Mouse (Mus musculus) fibroblast of lung, adult 2 months (primary cell): ENCODE data around the gene Ccar1.
"Not testable (repeated sequence)": the region's sequence is repeated elsewhere in the genome, so short reads cannot be mapped to it uniquely, and the experiment has no call there.

ENCODE experiments used
- DNase-seq: peaks from one replicate; pipeline ENCODE4 v3.0.0-alpha.2; 2011; ENCODE audit warnings: low read depth

Gene Ccar1

DNA sequence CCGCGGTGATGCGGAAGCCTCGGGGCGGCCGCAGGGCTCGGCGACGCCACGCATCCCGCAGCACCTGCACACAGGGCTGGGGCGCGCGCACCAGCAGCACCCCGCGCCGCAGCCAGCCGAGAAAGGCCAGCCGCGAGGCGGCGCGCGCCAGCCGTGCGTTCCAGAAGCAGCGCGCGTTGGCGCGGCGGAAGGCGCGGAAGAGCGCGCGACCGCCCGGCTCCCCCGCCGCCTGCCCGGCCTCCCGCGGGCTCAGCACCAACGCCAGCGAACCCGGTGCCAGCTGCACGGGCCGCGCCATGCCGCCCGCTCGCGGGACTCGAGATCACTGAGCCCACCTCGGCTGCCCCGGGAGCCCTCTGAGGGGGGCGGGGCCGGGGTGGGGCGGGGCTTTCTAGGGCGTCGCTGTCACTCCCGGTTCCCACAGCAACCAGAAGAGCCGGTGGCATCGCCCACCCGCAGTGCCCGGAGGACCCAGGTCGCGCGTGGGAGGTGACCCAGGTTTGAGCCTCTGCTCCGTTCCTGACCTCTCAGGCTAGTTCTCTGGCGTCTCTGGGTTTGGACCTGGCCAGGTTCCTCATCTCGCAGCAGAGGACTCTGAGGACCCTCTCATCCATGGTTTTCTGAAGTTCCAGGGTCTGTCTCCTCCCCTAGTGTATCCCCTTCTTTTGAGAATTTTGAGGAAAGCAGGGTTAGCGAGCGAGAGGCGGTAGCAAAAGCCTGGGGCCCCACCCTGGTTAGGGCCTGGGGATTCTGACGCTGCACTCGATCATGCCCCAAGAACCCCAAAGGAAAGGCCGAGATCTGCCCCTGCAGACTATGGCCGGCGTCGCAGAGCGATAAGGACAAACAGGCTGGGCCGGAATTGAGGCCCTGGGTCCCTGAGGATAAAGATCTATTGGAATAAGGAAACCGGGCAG, 66.1 kb downstream of the Ccar1 start, which contains the start of gene Stox1:
Gene Stox1, minus strand, starts transcription at position 358 of the 917 bp plus-strand sequence.
- DNase-seq, result no peak

DNA sequence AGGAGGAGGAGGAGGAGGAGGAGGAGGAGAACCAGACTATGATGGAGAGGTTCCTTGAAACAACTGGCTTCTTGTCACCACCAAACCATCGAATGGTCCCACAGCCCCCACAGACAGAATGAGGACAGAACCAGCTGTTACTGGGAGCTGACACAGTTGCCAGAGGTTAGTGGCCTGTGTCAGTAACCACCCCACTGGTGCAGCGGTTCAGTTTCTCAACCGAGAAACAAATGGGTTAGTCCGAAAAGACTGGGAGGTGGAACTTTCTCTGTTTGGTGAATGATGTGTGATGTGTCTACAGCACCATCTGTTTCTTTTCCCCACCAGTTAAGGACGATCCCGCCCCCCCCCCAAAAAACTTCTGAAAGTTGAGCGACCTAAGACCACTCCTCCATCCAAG, 67.2 kb downstream of the Ccar1 start:
- no peak for DNase-seq

DNA sequence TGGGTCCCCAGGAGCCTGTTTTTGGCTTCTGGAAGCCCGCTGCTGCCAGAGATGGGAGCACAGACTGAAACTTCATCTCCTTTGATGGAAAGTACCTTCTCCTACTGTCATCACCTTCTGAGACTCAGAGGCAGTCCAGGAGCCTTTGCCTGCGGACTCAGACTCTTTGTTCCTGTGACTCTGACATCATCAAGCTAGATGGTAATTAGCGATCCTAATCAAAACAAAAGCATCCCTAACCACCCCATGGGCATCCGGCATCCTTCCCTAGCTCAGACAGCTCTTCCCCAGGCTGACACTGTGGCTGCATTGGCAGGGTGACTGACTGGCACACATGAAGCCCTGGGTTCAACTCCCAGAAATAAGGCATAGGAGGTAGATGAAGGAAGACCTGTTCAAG, 69.4 kb downstream of the Ccar1 start:
- no peak for DNase-seq

DNA sequence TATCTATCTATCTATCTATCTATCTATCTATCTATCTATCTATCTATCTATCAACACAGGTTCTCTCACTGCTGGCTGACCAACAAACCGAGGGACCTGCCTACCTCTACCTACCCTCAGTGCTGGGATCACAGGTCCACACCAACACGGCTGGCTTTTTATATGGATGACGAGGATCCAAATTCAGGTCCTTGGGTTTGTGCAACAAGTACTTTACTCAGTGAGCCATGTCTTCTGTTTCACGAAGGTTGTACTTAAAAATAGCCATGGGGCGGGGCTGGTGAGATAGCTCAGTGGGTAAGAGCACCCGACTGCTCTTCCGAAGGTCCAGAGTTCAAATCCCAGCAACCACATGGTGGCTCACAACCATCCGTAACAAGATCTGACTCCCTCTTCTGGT, 71.5 kb downstream of the Ccar1 start:
- DNase-seq, result not testable (repeated sequence)

DNA sequence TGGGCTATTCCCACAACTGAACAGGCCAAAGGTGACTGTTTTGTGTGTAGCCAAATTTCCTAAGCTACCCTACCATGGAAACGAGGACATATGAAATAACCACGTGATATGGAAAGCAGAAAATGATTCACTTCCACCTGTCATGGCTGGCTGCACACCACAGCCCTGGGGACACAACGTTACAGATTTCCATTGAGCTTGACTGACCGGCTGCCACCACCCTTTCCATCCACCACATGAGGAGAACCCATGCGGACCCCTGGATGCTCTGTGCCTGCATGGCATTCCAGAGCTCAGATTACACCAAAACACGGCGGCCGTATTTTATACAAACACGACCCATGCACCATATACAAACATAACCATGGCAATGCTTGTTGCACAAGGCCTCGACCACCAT, 78.6 kb downstream of the Ccar1 start:
- no peak for DNase-seq

DNA sequence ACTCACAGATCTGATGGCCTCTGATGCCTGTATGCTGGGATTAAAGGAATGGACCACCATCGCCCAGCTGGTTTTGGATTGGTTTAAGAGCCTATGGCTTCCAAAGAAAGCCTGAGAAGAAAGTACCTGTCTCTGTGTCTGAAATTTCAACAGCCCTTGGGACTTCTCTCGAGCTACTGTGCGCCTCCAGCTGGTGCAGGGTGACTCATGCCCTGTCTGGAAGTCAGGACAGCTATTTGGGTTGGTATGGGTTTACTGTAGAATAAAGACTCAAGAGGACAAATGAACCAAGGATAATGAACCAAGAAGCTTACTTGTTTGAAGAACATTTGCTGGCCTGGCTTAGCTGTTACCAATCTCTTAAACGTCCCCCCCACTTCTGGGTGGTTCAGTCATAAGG, 88.5 kb downstream of the Ccar1 start:
- no peak for DNase-seq

DNA sequence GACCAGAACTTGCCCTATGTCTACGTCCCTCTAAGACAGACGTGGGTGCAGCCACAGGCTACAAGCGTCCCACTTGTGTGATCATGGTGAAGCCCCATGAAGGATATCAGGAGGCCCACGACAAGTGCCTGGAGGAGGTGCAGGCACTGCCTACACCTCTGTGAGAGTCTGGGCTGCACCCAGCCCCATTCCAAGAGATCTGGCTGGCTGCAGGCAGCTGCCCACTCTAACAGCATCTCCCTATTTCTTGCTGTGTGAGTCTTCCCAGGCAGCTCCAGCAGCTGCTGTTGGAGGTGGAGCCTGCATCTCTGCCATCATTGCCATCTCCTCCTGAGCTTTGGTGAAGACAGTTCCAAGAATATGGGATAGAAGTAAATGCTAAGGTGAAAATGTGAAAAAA, 89.7 kb downstream of the Ccar1 start:
- no peak for DNase-seq
